Mouse (Mus musculus): ENCODE data around the gene Paf1. TPM values are rescaled to one million over a fixed set of nuclear protein-coding genes. Genes with fewer than 3 reads are reported as not detected.

Gene Paf1
- total RNA-seq, 2 experiments from 2014 or later = 68.9 to 70.1 TPM

GRCm38 (mm10) chr7:28436932-28437570 lies 44.3 kb downstream of the Paf1 start, which contains the start of gene Gmfg:
TSS of gene Gmfg (plus strand) at chr7:28437447.
- DNase-seq = peak; percentile 64 to 76

- DNase-seq = no peak
Measured at GRCm38 (mm10) chr7:28437964-28438363, 45.2 kb downstream of the Paf1 start.

- DNase-seq = no peak
Measured at GRCm38 (mm10) chr7:28438771-28439170, 46.0 kb downstream of the Paf1 start.

GRCm38 (mm10) chr7:28440739-28441138 lies 48.0 kb downstream of the Paf1 start:
- DNase-seq = no peak

GRCm38 (mm10) chr7:28441776-28442485 lies 49.2 kb downstream of the Paf1 start:
- no peak for DNase-seq

- DNase-seq = no peak
Measured at GRCm38 (mm10) chr7:28442688-28443087, 49.9 kb downstream of the Paf1 start.

GRCm38 (mm10) chr7:28444344-28444974 lies 51.7 kb downstream of the Paf1 start:
- no peak for DNase-seq

GRCm38 (mm10) chr7:28446446-28446845 lies 53.7 kb downstream of the Paf1 start:
- peak; percentile 79 to 83 for DNase-seq

GRCm38 (mm10) chr7:28447101-28447830 lies 54.5 kb downstream of the Paf1 start:
- no peak for DNase-seq

- DNase-seq = no peak
Measured at GRCm38 (mm10) chr7:28447865-28448820, 55.4 kb downstream of the Paf1 start.

Other genes with a start within 250 kb of the Paf1 start
- gene Fbl, start 223.2 kb upstream of the Paf1 start, total RNA-seq (2021) = 10 to 100 TPM; 48.3 to 55.8 TPM
- 10 to 100 TPM; 45.7 to 52.4 TPM for gene Dyrk1b, start 213.5 kb upstream of the Paf1 start, total RNA-seq (2021)
- gene Eid2, start 125.1 kb upstream of the Paf1 start, total RNA-seq (2021) = 10 to 100 TPM; 52.9 to 60.9 TPM
- 10 to 100 TPM; 36.5 to 36.8 TPM for gene Eid2b, start 115.2 kb upstream of the Paf1 start, total RNA-seq (2021)
- 1 to 10 TPM in 1 of 2 experiments, under 1 TPM in 1; 0.27 to 1.8 TPM for gene Selenov, start 101.8 kb upstream of the Paf1 start, total RNA-seq (2021)
- 1 to 10 TPM; 2.1 to 2.8 TPM for gene Dll3, start 90.7 kb upstream of the Paf1 start, total RNA-seq (2021)
- 10 to 100 TPM; 41.1 to 42.1 TPM for gene Timm50, start 80.9 kb upstream of the Paf1 start, total RNA-seq (2021)
- 100 to 1,000 TPM; 114 to 122 TPM for gene Supt5, start 54.2 kb upstream of the Paf1 start, total RNA-seq (2021)
- 100 to 1,000 TPM; 454 to 471 TPM for gene Rps16, start 42.3 kb upstream of the Paf1 start, total RNA-seq (2021)
- 1 to 10 TPM; 5.5 to 7.4 TPM for gene Plekhg2, start 20.4 kb upstream of the Paf1 start, total RNA-seq (2021)
- gene Zfp36, start 12.7 kb upstream of the Paf1 start, total RNA-seq (2021) = 1 to 10 TPM; 3.1 to 3.9 TPM
- 10 to 100 TPM; 18.3 to 19.6 TPM for gene Med29, start 243 bp upstream of the Paf1 start, total RNA-seq (2021)
- 1 to 10 TPM; 1.2 to 2.0 TPM for gene Gmfg, start 44.5 kb downstream of the Paf1 start, total RNA-seq (2021)
- gene Lrfn1, start 59.0 kb downstream of the Paf1 start, total RNA-seq (2021) = 10 to 100 TPM; 64.3 to 72.3 TPM
- gene Ifnl2, start 117.5 kb downstream of the Paf1 start, total RNA-seq (2021) = not detected
- not detected for gene Ifnl3, start 129.9 kb downstream of the Paf1 start, total RNA-seq (2021)
- not detected for gene Sycn, start 147.9 kb downstream of the Paf1 start, total RNA-seq (2021)
- gene Nccrp1, start 154.3 kb downstream of the Paf1 start, total RNA-seq (2021) = under 1 TPM; 0.48 to 0.52 TPM
- 10 to 100 TPM; 66.4 to 79.4 TPM for gene Samd4b, start 205.2 kb downstream of the Paf1 start, total RNA-seq (2021)
- 10 to 100 TPM; 15.1 to 15.8 TPM for gene Pak4, start 205.2 kb downstream of the Paf1 start, total RNA-seq (2021)
- 1 to 10 TPM; 1.2 to 1.7 TPM for gene Acp7, start 238.4 kb downstream of the Paf1 start, total RNA-seq (2021)